Mouse (Mus musculus): ENCODE data around the gene Hoxb6. TPM values are rescaled to one million over a fixed set of nuclear protein-coding genes. Genes with fewer than 3 reads are reported as not detected.

The Hoxb6 gene
- total and polyA plus RNA-seq, 2 experiments: 0.15 TPM; not detected in 1

GRCm38 (mm10) chr11:96313134-96313533, 20.9 kb downstream of the Hoxb6 start:
- peaks cover 5% of the 10 kb centered on the region; the same call in 1 of the 2 replicates for H3K27me3 ChIP-seq (ENCODE audit: control insufficient read depth, insufficient read depth, low read length)
- no peak overlapping the region for H3K27ac ChIP-seq (replicated peaks; ENCODE audit: insufficient read depth, low read depth, low read length)
- H3K79me2 ChIP-seq (ENCODE audit: control insufficient read depth, insufficient read depth, low read length): no peaks in the 10 kb centered on the region
- H3K36me3 ChIP-seq (ENCODE audit: control insufficient read depth, insufficient read depth, low read length): no peaks in the 10 kb centered on the region
- no peak overlapping the region for H3K9ac ChIP-seq (ENCODE audit: low read depth, low read length)
- 0 out of 2 replicates have a peak, but pooled peaks cover 5% of the 10 kb centered on the region for H3K4me1 ChIP-seq (ENCODE audit: control insufficient read depth, insufficient read depth, low read length)
- no peak overlapping the region for H3K4me3 ChIP-seq (ENCODE audit: insufficient read depth, low read depth, low read length)
- 48% methylated on average over 2 of the region's 2 CpGs for WGBS
- no peak for DNase-seq (ENCODE audit: extremely low read depth, low read depth, low spot score)
- no peak for TF ChIP-seq CTCF (IDR thresholded peaks at IDR 0.05; ENCODE audit: low read depth, low read length)
- no peak for TF ChIP-seq POLR2A (IDR thresholded peaks at IDR 0.05; ENCODE audit: extremely low read depth, insufficient read depth, low read length)

- peak overlapping the region; percentile 62 for H3K27ac ChIP-seq (replicated peaks; ENCODE audit: insufficient read depth, low read depth, low read length)
- H3K9ac ChIP-seq (ENCODE audit: low read depth, low read length): no peak overlapping the region
These were observed 21.6 kb downstream of the Hoxb6 start for GRCm38 (mm10) chr11:96313806-96314428.

GRCm38 (mm10) chr11:96314671-96315343, 22.5 kb downstream of the Hoxb6 start:
- no peak for DNase-seq (ENCODE audit: extremely low read depth, low read depth, low spot score)
- H3K36me3 ChIP-seq (ENCODE audit: control insufficient read depth, insufficient read depth, low read length): no peaks in the 10 kb centered on the region
- peak overlapping the region; percentile 60 for H3K9ac ChIP-seq (ENCODE audit: low read depth, low read length)
- H3K79me2 ChIP-seq (ENCODE audit: control insufficient read depth, insufficient read depth, low read length): peaks cover under 1% of the 10 kb centered on the region; the same call in 1 of the 2 replicates
- H3K27me3 ChIP-seq (ENCODE audit: control insufficient read depth, insufficient read depth, low read length): peaks cover 11% of the 10 kb centered on the region
- WGBS: 3% methylated on average over 34 of the region's 34 CpGs
- no peak for TF ChIP-seq POLR2A (IDR thresholded peaks at IDR 0.05; ENCODE audit: extremely low read depth, insufficient read depth, low read length)
- TF ChIP-seq CTCF (IDR thresholded peaks at IDR 0.05; ENCODE audit: low read depth, low read length): no peak
- H3K4me1 ChIP-seq (ENCODE audit: control insufficient read depth, insufficient read depth, low read length): 0 out of 2 replicates have a peak, but pooled peaks cover 5% of the 10 kb centered on the region
- H3K4me3 ChIP-seq (ENCODE audit: insufficient read depth, low read depth, low read length): peak overlapping the region; percentile 58
- H3K27ac ChIP-seq (replicated peaks; ENCODE audit: insufficient read depth, low read depth, low read length): peak overlapping the region; percentile 62

More at GRCm38 (mm10) chr11:96313806-96314428, 21.6 kb downstream of the Hoxb6 start:
- no peak overlapping the region for H3K4me3 ChIP-seq (ENCODE audit: insufficient read depth, low read depth, low read length)
- peaks cover 8% of the 10 kb centered on the region for H3K27me3 ChIP-seq (ENCODE audit: control insufficient read depth, insufficient read depth, low read length)
- no peaks in the 10 kb centered on the region for H3K79me2 ChIP-seq (ENCODE audit: control insufficient read depth, insufficient read depth, low read length)
- no peaks in the 10 kb centered on the region for H3K36me3 ChIP-seq (ENCODE audit: control insufficient read depth, insufficient read depth, low read length)
- TF ChIP-seq POLR2A (IDR thresholded peaks at IDR 0.05; ENCODE audit: extremely low read depth, insufficient read depth, low read length): no peak
- TF ChIP-seq CTCF (IDR thresholded peaks at IDR 0.05; ENCODE audit: low read depth, low read length): no peak
- 0 out of 2 replicates have a peak, but pooled peaks cover 5% of the 10 kb centered on the region for H3K4me1 ChIP-seq (ENCODE audit: control insufficient read depth, insufficient read depth, low read length)
- 11% methylated on average over 12 of the region's 12 CpGs for WGBS
- no peak for DNase-seq (ENCODE audit: extremely low read depth, low read depth, low spot score)

GRCm38 (mm10) chr11:96315344-96315681, 23.0 kb downstream of the Hoxb6 start:
- TF ChIP-seq POLR2A (IDR thresholded peaks at IDR 0.05; ENCODE audit: extremely low read depth, insufficient read depth, low read length) (no peak), CTCF (IDR thresholded peaks at IDR 0.05; ENCODE audit: low read depth, low read length) (no peak)
- H3K27me3 ChIP-seq (ENCODE audit: control insufficient read depth, insufficient read depth, low read length): peaks cover 14% of the 10 kb centered on the region
- H3K9ac ChIP-seq (ENCODE audit: low read depth, low read length): peak overlapping the region; percentile 60
- H3K27ac ChIP-seq (replicated peaks; ENCODE audit: insufficient read depth, low read depth, low read length): peak overlapping the region; percentile 62
- H3K36me3 ChIP-seq (ENCODE audit: control insufficient read depth, insufficient read depth, low read length): no peaks in the 10 kb centered on the region
- peaks cover 3% of the 10 kb centered on the region; the same call in 1 of the 2 replicates for H3K79me2 ChIP-seq (ENCODE audit: control insufficient read depth, insufficient read depth, low read length)
- no peak for DNase-seq (ENCODE audit: extremely low read depth, low read depth, low spot score)
- WGBS: 9% methylated on average over 5 of the region's 5 CpGs
- 0 out of 2 replicates have a peak, but pooled peaks cover 5% of the 10 kb centered on the region for H3K4me1 ChIP-seq (ENCODE audit: control insufficient read depth, insufficient read depth, low read length)
- peak overlapping the region; percentile 58 for H3K4me3 ChIP-seq (ENCODE audit: insufficient read depth, low read depth, low read length)

GRCm38 (mm10) chr11:96316696-96317607, 24.7 kb downstream of the Hoxb6 start:
- TF ChIP-seq CTCF (IDR thresholded peaks at IDR 0.05; ENCODE audit: low read depth, low read length) (no peak), POLR2A (IDR thresholded peaks at IDR 0.05; ENCODE audit: extremely low read depth, insufficient read depth, low read length) (no peak)
- 23% methylated on average over 18 of the region's 18 CpGs for WGBS
- Histone ChIP-seq H3K36me3 (ENCODE audit: control insufficient read depth, insufficient read depth, low read length) (no peaks in the 10 kb centered on the region; the same call in 1 of the 2 replicates), H3K9ac (ENCODE audit: low read depth, low read length) (no peak overlapping the region), H3K4me1 (ENCODE audit: control insufficient read depth, insufficient read depth, low read length) (no peaks in the 10 kb centered on the region), H3K79me2 (ENCODE audit: control insufficient read depth, insufficient read depth, low read length) (peaks cover 3% of the 10 kb centered on the region; the same call in 1 of the 2 replicates), H3K27me3 (ENCODE audit: control insufficient read depth, insufficient read depth, low read length) (peaks cover 14% of the 10 kb centered on the region), H3K27ac (replicated peaks; ENCODE audit: insufficient read depth, low read depth, low read length) (no peak overlapping the region), H3K4me3 (ENCODE audit: insufficient read depth, low read depth, low read length) (no peak overlapping the region)
- DNase-seq (ENCODE audit: extremely low read depth, low read depth, low spot score): no peak

All from liver, adult 2 months (tissue).